Mouse (Mus musculus) lung, postnatal 0 days (tissue): ENCODE measurements at regions not wholly inside any gene's neighbourhood (a gene's known extent, or its start where the extent isn't known, plus 50 kb on each side); places are given as distances from the start of the nearest gene placed in this dataset.

ENCODE experiments used
- ATAC-seq: fragments of 200-750 bp; cut with Nextera tagmentation; 2 replicates; pipeline ENCODE4 v1.8.0; 2017; ENCODE audit warnings: moderate library complexity
- DNase-seq: peaks from one replicate; pipeline ENCODE4 v3.0.0-alpha.2; 2016; ENCODE audit warnings: low spot score
- H3K27ac ChIP-seq: fragments of 300-500 bp; sonication (generic); 2 replicates; pipeline ENCODE4 v1.5.1; 2014; ENCODE audit warnings: antibody characterized with exemption, mild to moderate bottlenecking, low read length, mixed read lengths
- H3K27me3 ChIP-seq: fragments of 300-500 bp; sonication (generic); replicated peaks from 2 replicates; pipeline ENCODE4 v1.6.1; 2014; ENCODE audit warnings: low read length, mixed read lengths; ENCODE audit not compliant: insufficient read depth
- H3K36me3 ChIP-seq: fragments of 300-500 bp; sonication (generic); 2 replicates; pipeline ENCODE4 v1.6.1; 2014; ENCODE audit warnings: low read length, mixed read lengths; ENCODE audit not compliant: insufficient read depth
- H3K4me1 ChIP-seq: fragments of 300-500 bp; sonication (generic); 2 replicates; pipeline ENCODE4 v1.6.1; 2014; ENCODE audit warnings: antibody characterized with exemption, low read depth, low read length, mixed read lengths; ENCODE audit not compliant: insufficient read depth
- H3K4me2 ChIP-seq: fragments of 300-500 bp; sonication (generic); replicated peaks from 2 replicates; pipeline ENCODE4 v1.6.1; 2014; ENCODE audit warnings: low read depth, mild to moderate bottlenecking, low read length, moderate library complexity, mixed read lengths
- H3K4me3 ChIP-seq: fragments of 300-500 bp; sonication (generic); 2 replicates; pipeline ENCODE4 v1.5.1; 2014; ENCODE audit warnings: low read depth, low read length
- H3K9ac ChIP-seq: fragments of 300-500 bp; sonication (generic); replicated peaks from 2 replicates; pipeline ENCODE4 v1.6.1; 2014; ENCODE audit warnings: low read depth, mild to moderate bottlenecking
- H3K9me3 ChIP-seq: fragments of 300-500 bp; sonication (generic); 2 replicates; pipeline ENCODE4 v1.6.1; 2016; ENCODE audit warnings: low read length, mixed read lengths
- CTCF ChIP-seq: IDR thresholded peaks from 2 replicates; pipeline ENCODE4 v1.5.1; 2016; ENCODE audit warnings: antibody characterized with exemption, mild to moderate bottlenecking
- EP300 ChIP-seq: IDR thresholded peaks from 2 replicates; pipeline ENCODE4 v1.6.1; 2016; ENCODE audit warnings: antibody characterized with exemption, mild to moderate bottlenecking, control low read depth
- WGBS: fragments of 180-500 bp; shearing (Covaris S2); extraction: QIAGEN DNeasy Blood & Tissue Kit; methylation state at CpG from one replicate; pipeline ENCODE4 v1.1.7; 2014; 5-methylcytosine and 5-hydroxymethylcytosine counted together

DNA sequence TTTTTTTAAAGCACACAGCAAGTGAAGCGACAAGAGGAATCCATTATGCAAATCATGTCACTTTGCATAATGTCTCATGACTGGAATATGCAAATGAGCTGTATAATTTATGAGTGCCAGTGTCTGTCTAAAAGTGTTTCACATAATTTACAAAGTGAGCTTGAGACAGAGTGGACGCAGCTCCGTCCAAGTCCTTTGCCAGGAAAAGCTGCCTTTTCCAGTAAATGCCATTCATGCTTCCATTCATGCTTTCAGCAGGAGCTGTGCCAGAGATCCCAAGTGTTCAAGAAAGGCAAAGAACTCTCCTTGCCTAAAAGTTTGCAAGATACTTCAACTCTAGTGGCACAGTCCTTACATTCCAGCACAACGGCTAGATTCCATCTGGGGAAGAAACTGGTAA is 241.4 kb upstream of the Pmfbp1 start:
- no peak overlapping the region for H3K4me2 ChIP-seq
- no peaks in the 10 kb centered on the region for H3K27me3 ChIP-seq
- peak; percentile 37 for DNase-seq
- H3K4me3 ChIP-seq = no peak overlapping the region
- whole genome bisulfite sequencing = 41% methylated on average over 4 of the region's 4 CpGs
- no peaks in the 10 kb centered on the region for H3K36me3 ChIP-seq
- peaks cover 5% of the 10 kb centered on the region; the same call in 1 of the 2 replicates for H3K4me1 ChIP-seq
- TF ChIP-seq CTCF (no peak), EP300 (peak; percentile 78)
- ATAC-seq = peak; percentile 46
- no peak overlapping the region for H3K9ac ChIP-seq
- no peaks in the 10 kb centered on the region for H3K9me3 ChIP-seq
- no peak overlapping the region for H3K27ac ChIP-seq

DNA sequence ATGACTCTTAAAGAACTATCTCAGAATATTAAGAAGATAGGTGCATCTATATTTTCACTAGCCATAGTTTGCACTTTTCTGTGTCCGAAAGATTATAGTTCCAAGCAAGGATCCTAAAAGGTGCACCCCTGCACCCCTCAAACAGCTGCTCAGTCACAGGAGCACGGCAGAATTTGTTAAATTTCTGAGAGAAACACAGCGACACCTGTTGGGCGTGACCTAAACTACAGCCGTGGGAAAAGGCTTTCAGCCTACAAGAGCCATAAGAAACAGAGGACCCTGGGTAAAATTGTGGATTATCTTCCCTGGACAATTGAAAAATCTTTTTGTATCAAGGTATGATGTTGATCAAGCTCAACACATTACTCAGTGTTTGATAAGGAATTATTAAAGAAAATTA is 214.7 kb upstream of the Pmfbp1 start:
- no peaks in the 10 kb centered on the region for H3K9me3 ChIP-seq
- H3K4me1 ChIP-seq = no peaks in the 10 kb centered on the region
- no peak overlapping the region for H3K4me3 ChIP-seq
- 13% methylated on average over 5 of the region's 5 CpGs for WGBS
- ATAC-seq (no peak), DNase-seq (peak; percentile 37)
- H3K27me3 ChIP-seq = no peaks in the 10 kb centered on the region
- no peak overlapping the region for H3K4me2 ChIP-seq
- no peaks in the 10 kb centered on the region for H3K36me3 ChIP-seq
- no peak overlapping the region for H3K27ac ChIP-seq
- H3K9ac ChIP-seq = no peak overlapping the region
- TF ChIP-seq EP300 (no peak), CTCF (peak; percentile 75)

DNA sequence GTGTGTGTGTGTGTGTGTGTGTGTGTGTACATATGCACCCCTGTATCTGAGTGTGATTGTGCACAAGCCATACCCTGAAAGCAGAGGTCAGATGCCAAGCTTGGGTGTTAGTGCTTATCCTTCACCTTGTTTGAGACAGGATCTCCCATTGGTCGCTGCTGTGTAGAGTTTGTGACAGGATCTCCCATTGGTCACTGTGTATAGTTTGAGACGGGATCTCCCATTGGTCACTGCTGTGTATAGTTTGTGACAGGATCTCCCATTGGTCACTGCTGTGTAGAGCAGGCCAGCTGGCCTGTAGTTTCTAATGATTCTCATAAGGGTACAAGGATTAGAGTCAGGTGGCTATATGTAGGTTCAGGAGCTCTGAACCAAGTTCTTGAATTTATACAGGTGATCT is 213.3 kb upstream of the Pmfbp1 start:
- Histone ChIP-seq H3K4me3 (no peak overlapping the region), H3K9ac (no peak overlapping the region), H3K27me3 (no peaks in the 10 kb centered on the region), H3K9me3 (no peaks in the 10 kb centered on the region), H3K4me2 (no peak overlapping the region), H3K27ac (no peak overlapping the region), H3K36me3 (no peaks in the 10 kb centered on the region), H3K4me1 (no peaks in the 10 kb centered on the region)
- no peak for DNase-seq
- TF ChIP-seq EP300 = no peak
- no peak for TF ChIP-seq CTCF
- no peak for ATAC-seq
- WGBS = 69% methylated on average over 2 of the region's 2 CpGs

DNA sequence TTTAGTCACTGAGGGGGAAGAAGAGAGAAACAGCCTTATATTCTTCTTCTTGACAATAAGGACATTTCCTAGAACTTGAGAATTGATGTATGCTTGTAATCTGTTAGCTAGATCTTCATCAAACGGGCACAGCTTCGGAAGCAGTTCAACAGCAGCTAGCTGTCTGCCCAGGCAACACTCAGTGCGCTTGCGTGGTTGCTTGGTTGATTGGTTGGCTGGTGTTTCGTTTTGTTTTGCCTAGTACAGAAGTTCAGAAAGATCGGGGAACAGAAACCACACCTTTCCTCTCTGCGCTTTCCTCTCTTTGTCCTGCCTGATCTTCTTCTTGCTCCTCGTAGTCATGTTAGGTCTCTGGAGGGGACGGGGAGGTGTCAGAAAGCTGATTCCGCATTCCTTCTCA is 212.2 kb upstream of the Pmfbp1 start:
- Histone ChIP-seq H3K9ac (no peak overlapping the region), H3K4me2 (no peak overlapping the region), H3K36me3 (no peaks in the 10 kb centered on the region), H3K27ac (no peak overlapping the region), H3K27me3 (no peaks in the 10 kb centered on the region), H3K4me1 (no peaks in the 10 kb centered on the region), H3K9me3 (no peaks in the 10 kb centered on the region), H3K4me3 (no peak overlapping the region)
- TF ChIP-seq EP300 = no peak
- no peak for TF ChIP-seq CTCF
- DNase-seq (no peak), ATAC-seq (no peak)
- 43% methylated on average over 10 of the region's 10 CpGs for WGBS

DNA sequence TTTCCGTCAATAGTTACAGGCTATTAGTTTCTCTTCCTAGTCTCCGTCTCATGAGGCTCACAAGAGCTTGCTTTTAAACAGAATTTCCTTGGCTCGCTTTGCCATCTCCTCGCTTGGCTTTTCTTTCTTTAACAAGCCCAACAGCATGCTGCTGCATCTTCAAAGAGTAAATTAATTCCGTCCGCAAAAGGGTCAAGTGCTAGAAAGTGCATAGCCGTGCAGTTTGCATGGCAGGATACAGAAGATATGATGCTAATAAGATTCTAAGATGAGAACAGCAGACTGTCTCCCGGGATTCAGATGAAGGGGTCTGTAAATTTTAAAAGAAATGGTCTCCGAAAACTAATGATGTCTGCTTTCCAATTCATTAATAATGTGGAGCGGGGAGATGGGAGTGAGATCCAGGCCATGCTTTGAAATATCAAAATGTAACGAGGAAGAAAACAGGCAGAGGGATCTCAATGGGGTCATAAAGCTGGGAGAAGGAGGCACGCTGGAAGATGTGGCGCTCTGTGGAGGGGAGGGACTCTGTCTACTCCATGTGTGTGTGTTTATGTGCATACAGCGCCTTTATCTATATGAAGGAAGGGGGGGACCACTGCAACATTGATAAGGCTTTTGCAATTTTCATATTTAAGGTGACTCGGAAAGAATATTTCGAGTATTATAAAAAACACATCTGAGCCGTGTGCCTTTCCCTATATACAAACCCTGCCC is 183.0 kb upstream of the Pmfbp1 start:
- no peak for TF ChIP-seq EP300
- no peak for TF ChIP-seq CTCF
- H3K9ac ChIP-seq = no peak overlapping the region
- no peaks in the 10 kb centered on the region for H3K36me3 ChIP-seq
- H3K4me2 ChIP-seq = no peak overlapping the region
- no peaks in the 10 kb centered on the region for H3K27me3 ChIP-seq
- H3K4me1 ChIP-seq = no peaks in the 10 kb centered on the region
- WGBS = 73% methylated on average over 17 of the region's 17 CpGs
- no peak overlapping the region for H3K27ac ChIP-seq
- no peaks in the 10 kb centered on the region for H3K9me3 ChIP-seq
- no peak for DNase-seq
- no peak for ATAC-seq
- no peak overlapping the region for H3K4me3 ChIP-seq

DNA sequence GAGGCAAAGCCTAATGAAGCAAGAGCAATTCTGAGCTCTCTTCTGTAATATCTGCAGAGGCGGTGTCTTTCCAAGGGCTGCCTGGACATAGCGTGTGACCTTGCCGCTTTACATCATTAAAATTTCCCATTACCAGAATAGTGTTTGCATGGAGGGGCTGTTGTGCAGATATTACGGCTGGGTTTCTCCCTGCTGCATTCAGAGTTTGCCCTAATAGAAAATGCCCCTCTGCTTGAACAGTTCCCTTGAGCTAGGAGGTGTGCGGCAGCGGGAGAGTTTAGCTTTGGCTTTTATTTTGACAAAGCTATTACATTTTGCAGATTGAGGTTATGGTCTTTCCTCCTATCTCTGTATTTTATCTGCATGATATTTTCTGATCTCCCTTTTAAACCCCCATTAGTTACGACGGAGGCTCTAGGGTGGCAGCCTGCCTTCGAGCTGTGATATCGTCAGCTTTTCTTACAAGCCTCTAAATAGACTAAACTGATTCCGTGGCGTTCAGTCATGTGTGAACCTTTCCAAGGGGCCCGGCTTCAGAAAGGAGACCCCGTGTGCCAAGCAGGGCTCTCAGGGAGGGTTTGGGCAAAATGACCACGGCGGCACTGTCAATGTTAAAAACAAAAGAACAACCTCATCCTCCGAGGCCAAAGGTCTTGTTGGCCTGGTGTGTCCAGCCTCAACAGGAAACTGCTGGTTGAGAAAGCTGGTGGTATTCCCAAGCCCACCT is 182.2 kb upstream of the Pmfbp1 start:
- DNase-seq (no peak), ATAC-seq (no peak)
- Histone ChIP-seq H3K27ac (no peak overlapping the region), H3K4me2 (no peak overlapping the region), H3K4me1 (no peaks in the 10 kb centered on the region), H3K27me3 (no peaks in the 10 kb centered on the region), H3K9me3 (no peaks in the 10 kb centered on the region), H3K9ac (no peak overlapping the region), H3K36me3 (no peaks in the 10 kb centered on the region), H3K4me3 (no peak overlapping the region)
- TF ChIP-seq CTCF = no peak
- no peak for TF ChIP-seq EP300
- WGBS = 60% methylated on average over 17 of the region's 17 CpGs
